10 mouse cellular contexts compared by ENCODE assay signal in the genomic region with DNA sequence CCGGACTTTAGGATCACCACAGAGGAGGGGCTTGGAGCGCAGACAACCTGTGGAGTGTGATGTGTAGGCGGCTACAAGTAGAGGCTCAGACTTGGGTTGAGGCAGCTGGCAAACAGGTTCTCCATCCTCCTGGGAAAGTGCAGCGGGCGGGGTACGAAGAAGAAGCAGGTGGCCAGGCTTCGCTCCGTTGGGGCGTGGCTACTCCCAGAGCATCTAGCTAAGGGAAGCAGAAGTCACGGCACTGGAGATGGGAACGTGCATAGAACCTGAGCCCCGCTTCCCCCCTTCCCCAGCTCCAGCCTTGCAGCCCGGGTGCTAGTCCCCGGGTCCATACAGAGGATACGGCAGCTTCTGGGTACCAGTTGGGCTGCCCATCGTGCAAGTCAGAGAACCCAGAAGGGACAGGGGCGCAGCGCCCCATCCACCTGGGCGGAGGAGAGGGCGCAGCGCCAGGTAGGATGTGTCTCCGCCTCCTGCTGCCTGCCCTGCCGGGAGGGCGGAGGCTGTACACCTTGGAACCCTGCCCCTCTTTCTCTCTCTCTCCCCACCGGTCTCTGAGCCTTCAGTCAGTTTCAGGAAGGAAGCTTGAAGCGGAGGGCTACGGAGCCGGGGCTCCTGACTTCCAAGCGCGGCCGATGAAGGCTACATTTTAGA. TPM values are rescaled to one million over a fixed set of nuclear protein-coding genes. Genes with fewer than 3 reads are reported as not detected.
DNase-seq lines count a peak whose midpoint lies in the region; ATAC-seq and TF ChIP-seq lines count a peak whose summit lies in the region.
"Had no signal": no experiment of that assay in that cellular context is flagged by ENCODE, and none has a peak within 500 bp of the region (broad histone marks: within the 10 kb centered on the region; RNA-seq: fewer than 3 reads in every experiment).

TSS of gene Fut1 (plus strand) at position 248 of the 654 bp plus-strand sequence.

- no peaks in the 10 kb centered on the region for H3K36me3 ChIP-seq in liver, embryonic 11.5 days (ENCODE audit: control insufficient read depth, insufficient read depth, low read length)
- H3K36me3 ChIP-seq in liver, postnatal 0 days (replicated peaks; ENCODE audit: insufficient read depth, low read length): no peaks in the 10 kb centered on the region
- H3K36me3 ChIP-seq in embryonic facial prominence, embryonic 15.5 days: no peaks in the 10 kb centered on the region
- no peaks in the 10 kb centered on the region for H3K36me3 ChIP-seq in hindbrain, embryonic 11.5 days (ENCODE audit: control insufficient read depth, insufficient read depth, low read length)
- no peaks in the 10 kb centered on the region for H3K36me3 ChIP-seq in midbrain, embryonic 15.5 days (replicated peaks)

- H3K4me3 ChIP-seq in liver, embryonic 11.5 days (ENCODE audit: low read depth, low read length): no peak within 1 kb of the TSS
- no peak within 1 kb of the TSS for H3K4me3 ChIP-seq in liver, postnatal 0 days (ENCODE audit: low read depth, low read length)
- H3K4me3 ChIP-seq in embryonic facial prominence, embryonic 15.5 days (replicated peaks): peak within 1 kb of the TSS; percentile 32
- no peak within 1 kb of the TSS for H3K4me3 ChIP-seq in hindbrain, embryonic 11.5 days (ENCODE audit: low read depth, low read length)
- peak within 1 kb of the TSS; percentile 17 for H3K4me3 ChIP-seq in midbrain, embryonic 15.5 days

- H3K4me1 ChIP-seq in liver, embryonic 11.5 days (replicated peaks; ENCODE audit: control insufficient read depth, insufficient read depth, low read length): peaks cover 3% of the 10 kb centered on the region
- H3K4me1 ChIP-seq in liver, postnatal 0 days (ENCODE audit: insufficient read depth): peaks cover 5% of the 10 kb centered on the region
- peaks cover 29% of the 10 kb centered on the region for H3K4me1 ChIP-seq in embryonic facial prominence, embryonic 15.5 days
- no peaks in the 10 kb centered on the region; the same call in 1 of the 2 replicates for H3K4me1 ChIP-seq in hindbrain, embryonic 11.5 days (replicated peaks; ENCODE audit: control insufficient read depth, insufficient read depth, low read length)
- H3K4me1 ChIP-seq in midbrain, embryonic 15.5 days: peaks cover 4% of the 10 kb centered on the region; the same call in 1 of the 2 replicates

- no peak within 1 kb of the TSS for H3K9ac ChIP-seq in liver, embryonic 11.5 days (ENCODE audit: low read depth, low read length)
- no peak within 1 kb of the TSS for H3K9ac ChIP-seq in liver, postnatal 0 days (replicated peaks)
- no peak within 1 kb of the TSS for H3K9ac ChIP-seq in embryonic facial prominence, embryonic 15.5 days
- H3K9ac ChIP-seq in hindbrain, embryonic 11.5 days (ENCODE audit: low read depth, low read length): no peak within 1 kb of the TSS
- peak within 1 kb of the TSS; percentile 12; the same call in 1 of the 2 replicates for H3K9ac ChIP-seq in midbrain, embryonic 15.5 days

- DNase-seq in liver, embryonic 11.5 days (ENCODE audit: low spot score): no peak
- DNase-seq in liver, postnatal 0 days: no peak
- DNase-seq in hindbrain, embryonic 11.5 days (ENCODE audit: low spot score): no peak
- DNase-seq in layer of hippocampus, postnatal 36 days: no peak
- DNase-seq in B cell, adult 2 months: no peak
- DNase-seq in adrenal gland, postnatal 36 days: no peak

- WGBS in liver, embryonic 11.5 days: 8% methylated on average over 31 of the region's 31 CpGs
- WGBS in liver, postnatal 0 days (ENCODE audit: insufficient replicate concordance): 14% methylated on average over 29 of the region's 31 CpGs
- 4% methylated on average over 29 of the region's 31 CpGs for WGBS in embryonic facial prominence, embryonic 15.5 days
- 5% methylated on average over 31 of the region's 31 CpGs for WGBS in hindbrain, embryonic 11.5 days
- 7% methylated on average over 30 of the region's 31 CpGs for WGBS in midbrain, embryonic 15.5 days

- TF ChIP-seq EP300 in liver, postnatal 0 days (IDR thresholded peaks at IDR 0.05; ENCODE audit: low read depth): no peak

- TF ChIP-seq CTCF in liver, postnatal 0 days (IDR thresholded peaks at IDR 0.05; ENCODE audit: low read depth): no peak

- H3K4me2 ChIP-seq in liver, embryonic 11.5 days: peak within 1 kb of the TSS; percentile 22; the same call in 1 of the 2 replicates
- no peak within 1 kb of the TSS for H3K4me2 ChIP-seq in liver, postnatal 0 days (ENCODE audit: low read depth, low read length)
- peak within 1 kb of the TSS; percentile 46 for H3K4me2 ChIP-seq in embryonic facial prominence, embryonic 15.5 days (replicated peaks)
- 0 out of 2 replicates have a peak within 1 kb of the TSS, but pooled peaks have one; percentile 15 for H3K4me2 ChIP-seq in hindbrain, embryonic 11.5 days (replicated peaks; ENCODE audit: low read depth, low read length)
- H3K4me2 ChIP-seq in midbrain, embryonic 15.5 days: peak within 1 kb of the TSS; percentile 37

- H3K27ac ChIP-seq in liver, embryonic 11.5 days (ENCODE audit: low read depth, low read length): no peak within 1 kb of the TSS
- no peak within 1 kb of the TSS for H3K27ac ChIP-seq in liver, postnatal 0 days (ENCODE audit: low read depth)
- H3K27ac ChIP-seq in embryonic facial prominence, embryonic 15.5 days (replicated peaks): peak within 1 kb of the TSS; percentile 81
- no peak within 1 kb of the TSS for H3K27ac ChIP-seq in hindbrain, embryonic 11.5 days (ENCODE audit: low read depth, low read length)
- no peak within 1 kb of the TSS for H3K27ac ChIP-seq in midbrain, embryonic 15.5 days

- H3K27me3 ChIP-seq in liver, embryonic 11.5 days (replicated peaks; ENCODE audit: control insufficient read depth, insufficient read depth, low read length): peaks cover 45% of the 10 kb centered on the region
- peaks cover 19% of the 10 kb centered on the region for H3K27me3 ChIP-seq in liver, postnatal 0 days (ENCODE audit: insufficient read depth, low read length)
- H3K27me3 ChIP-seq in embryonic facial prominence, embryonic 15.5 days: peaks cover 19% of the 10 kb centered on the region
- H3K27me3 ChIP-seq in hindbrain, embryonic 11.5 days (ENCODE audit: control insufficient read depth, insufficient read depth, low read length): peaks cover 12% of the 10 kb centered on the region
- H3K27me3 ChIP-seq in midbrain, embryonic 15.5 days (replicated peaks): peaks cover 24% of the 10 kb centered on the region

- no peak for ATAC-seq in liver, embryonic 11.5 days (replicated peaks; ENCODE audit: low FRiP score)
- ATAC-seq in liver, postnatal 0 days: no peak
- peak; percentile 69 for ATAC-seq in embryonic facial prominence, embryonic 15.5 days (ENCODE audit: insufficient number of reproducible peaks, low FRiP score, low TSS enrichment, low read depth)
- ATAC-seq in hindbrain, embryonic 11.5 days (ENCODE audit: low FRiP score): no peak
- no peak for ATAC-seq in midbrain, embryonic 15.5 days (replicated peaks)
- ATAC-seq: inflammation-experienced regulatory T-cells, adult 6 months had no signal

- no peaks in the 10 kb centered on the region for H3K9me3 ChIP-seq in liver, embryonic 11.5 days (ENCODE audit: control insufficient read depth, low read length)
- H3K9me3 ChIP-seq in liver, postnatal 0 days (ENCODE audit: low read length): no peaks in the 10 kb centered on the region
- no peaks in the 10 kb centered on the region for H3K9me3 ChIP-seq in embryonic facial prominence, embryonic 15.5 days (replicated peaks)
- H3K9me3 ChIP-seq in hindbrain, embryonic 11.5 days (ENCODE audit: control insufficient read depth, low read length): no peaks in the 10 kb centered on the region
- no peaks in the 10 kb centered on the region for H3K9me3 ChIP-seq in midbrain, embryonic 15.5 days

RNA-seq across cellular contexts. Expression of gene Fut1, which starts in this region (rescaled TPM):
- polyA plus RNA-seq in liver, embryonic 11.5 days (2014; fragmentation: Nextera tagmentation; extraction: Ambion mirVana): not detected in 2 replicates
- polyA plus RNA-seq in liver, postnatal 0 days (2015; fragmentation: Nextera tagmentation; extraction: Ambion mirVana): 0.56 TPM in 1 of 2 replicates, not detected in the other
- polyA plus RNA-seq in embryonic facial prominence, embryonic 15.5 days (2015; fragmentation: Nextera tagmentation; extraction: Ambion mirVana): 4.8 and 5.3 TPM in 2 replicates
- polyA plus RNA-seq in hindbrain, embryonic 11.5 days (2014; fragmentation: Nextera tagmentation; extraction: Ambion mirVana): not detected in 2 replicates
- not detected in 2 replicates for polyA plus RNA-seq in midbrain, embryonic 15.5 days (2015; fragmentation: Nextera tagmentation; extraction: Ambion mirVana)
- not detected for total RNA-seq in layer of hippocampus, postnatal 36 days (2021)
- not detected for total RNA-seq in adrenal gland, postnatal 36 days (2021)
- total RNA-seq: neutrophil, adult 5-6 weeks had no signal
- polyA plus RNA-seq: inflammation-experienced regulatory T-cells, adult 6 months had no signal

Comparison
In these comparisons a context has a peak if more than half of its experiments do, and no peak if none do; other contexts are left out.
1. H3K4me3 ChIP-seq: peak in embryonic facial prominence, embryonic 15.5 days (single experiment) and midbrain, embryonic 15.5 days (single experiment); none in liver, embryonic 11.5 days (single experiment), liver, postnatal 0 days (single experiment) and hindbrain, embryonic 11.5 days (single experiment).